Mouse (Mus musculus) ovary, postnatal 10 days (tissue): ENCODE measurements around the gene Srp68.

Experiments used
- DNase-seq: peaks from one replicate; pipeline ENCODE4 v3.0.0; 2022; ENCODE audit warnings: low spot score

The Srp68 gene

GRCm38 (mm10) chr11:116274045-116274666 is at the start of gene Srp68:
Gene Srp68 (minus strand): TSS chr11:116274217.
- peak; percentile 89 for DNase-seq

GRCm38 (mm10) chr11:116318719-116319659 is 45.0 kb upstream of the Srp68 start:
- DNase-seq: peak; percentile 89

- no peak for DNase-seq
Measured at GRCm38 (mm10) chr11:116312359-116312758, 38.3 kb upstream of the Srp68 start.

DNA sequence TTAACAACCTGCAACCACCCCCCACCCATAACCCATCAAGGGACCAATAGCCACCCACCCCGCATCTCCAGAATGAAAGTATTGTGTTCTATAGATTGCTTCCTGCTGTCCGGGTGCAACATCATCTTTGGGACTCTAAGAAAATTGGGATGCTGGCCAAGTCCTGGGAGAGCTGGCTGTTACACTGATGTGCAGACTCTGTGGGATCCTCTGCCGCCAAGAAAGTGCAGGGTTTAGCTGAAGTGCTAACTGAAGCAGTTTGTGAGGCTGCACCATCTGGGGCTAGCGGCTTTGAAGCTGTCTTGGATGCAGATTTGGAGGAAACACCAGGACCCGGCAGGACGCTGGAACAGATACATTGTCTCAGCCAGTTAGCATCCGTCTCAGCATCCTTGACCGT is 37.2 kb upstream of the Srp68 start:
- no peak for DNase-seq

- DNase-seq: no peak
Measured at GRCm38 (mm10) chr11:116309601-116310000, 35.6 kb upstream of the Srp68 start.

DNA sequence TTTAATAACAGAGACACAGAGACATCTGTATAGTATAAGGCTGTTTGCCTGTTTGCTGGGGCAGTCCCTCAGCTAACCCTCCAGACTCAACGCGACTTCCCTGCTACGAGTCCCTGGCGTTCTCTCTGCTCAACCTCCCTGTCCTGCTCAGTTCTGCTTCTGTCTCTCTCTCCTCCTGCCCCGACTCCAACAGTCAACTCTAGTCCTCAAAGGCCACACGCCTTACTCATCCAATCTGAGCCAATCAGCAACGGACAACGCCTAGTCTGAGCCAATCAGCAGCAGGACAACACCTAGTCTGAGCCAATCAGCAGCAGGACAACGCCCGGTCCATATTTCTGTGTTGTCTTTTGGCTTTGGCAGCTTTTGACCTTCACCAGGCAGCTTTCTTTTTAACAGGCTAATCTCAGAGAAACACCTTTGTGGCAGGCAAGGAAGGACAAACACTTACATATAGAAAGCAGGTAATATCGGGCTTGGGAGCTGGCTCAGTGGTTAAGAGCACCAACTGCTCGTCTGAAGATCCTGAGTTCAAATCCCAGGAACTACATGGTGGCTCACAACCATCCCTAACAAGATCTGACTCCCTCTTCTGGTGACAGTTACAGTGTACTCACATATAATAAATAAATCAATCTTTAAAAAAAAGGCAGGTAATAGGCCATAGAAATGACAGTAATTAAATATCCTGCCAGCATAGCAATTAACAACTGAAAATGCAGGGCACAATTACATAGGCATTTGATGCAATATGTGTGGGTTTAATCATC is 33.9 kb upstream of the Srp68 start:
- DNase-seq: no peak

GRCm38 (mm10) chr11:116307019-116307725 is 33.2 kb upstream of the Srp68 start, which contains the start of gene Exoc7:
Gene Exoc7 (minus strand): TSS chr11:116307233.
- no peak for DNase-seq

DNA sequence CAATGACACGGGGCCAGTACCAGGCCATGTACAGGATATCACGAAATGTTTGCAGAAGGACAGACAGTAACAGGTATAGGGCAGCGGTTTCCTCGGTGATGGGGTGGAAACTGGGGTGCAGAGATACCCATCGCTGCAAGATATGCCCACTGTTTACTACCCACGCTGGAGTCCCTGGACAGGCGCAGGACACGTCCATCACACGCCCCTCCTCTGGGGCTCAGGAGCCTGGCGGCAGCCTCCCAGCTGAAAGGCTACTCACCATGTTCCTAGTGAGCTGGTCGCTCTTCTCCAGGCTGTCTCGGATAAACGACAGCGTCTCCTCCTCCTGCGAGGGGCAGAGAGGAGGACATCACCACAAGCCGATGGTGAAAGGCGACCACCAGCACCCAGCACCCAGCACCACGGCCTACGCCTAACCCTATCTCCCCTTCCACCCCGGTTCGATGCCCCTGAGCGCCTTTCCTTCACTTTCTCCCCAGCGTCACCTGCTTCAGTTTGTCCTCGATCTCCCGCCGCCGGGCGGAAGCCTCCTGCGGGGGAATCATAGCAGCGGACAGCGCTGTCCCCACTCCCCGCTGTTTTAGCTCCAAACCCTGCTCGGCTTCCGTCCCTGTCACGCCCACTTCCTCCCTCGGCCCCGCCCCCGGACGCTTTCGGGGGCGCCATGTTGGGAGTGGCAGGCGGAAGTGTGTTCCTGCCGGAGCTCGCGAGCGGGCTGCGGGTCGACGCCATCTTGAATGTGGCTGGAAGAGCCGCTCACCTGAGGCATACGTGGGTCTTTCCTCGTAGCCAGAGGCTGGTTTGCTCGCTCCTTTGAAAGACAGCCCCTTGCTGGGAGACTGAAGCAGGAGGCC is 32.3 kb upstream of the Srp68 start:
- peak; percentile 81 for DNase-seq

DNA sequence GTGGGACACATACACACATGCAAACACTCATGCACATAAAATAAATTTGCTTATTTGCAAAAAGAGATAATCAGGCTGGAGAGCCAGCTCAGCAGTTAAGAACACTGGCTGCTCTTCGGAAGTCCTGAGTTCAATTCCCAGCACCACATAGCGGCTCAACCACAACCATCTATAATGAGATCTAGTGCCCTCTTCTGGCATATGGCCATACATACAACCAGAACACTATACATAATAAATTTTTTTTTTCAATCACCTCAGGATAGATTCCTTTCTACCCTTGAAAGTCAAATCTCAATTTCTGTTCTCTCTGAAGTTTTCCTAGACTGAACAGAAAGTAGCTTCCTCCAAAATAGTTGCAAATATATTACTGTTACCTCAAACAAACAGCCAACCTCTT is 31.4 kb upstream of the Srp68 start:
- DNase-seq: no peak

DNA sequence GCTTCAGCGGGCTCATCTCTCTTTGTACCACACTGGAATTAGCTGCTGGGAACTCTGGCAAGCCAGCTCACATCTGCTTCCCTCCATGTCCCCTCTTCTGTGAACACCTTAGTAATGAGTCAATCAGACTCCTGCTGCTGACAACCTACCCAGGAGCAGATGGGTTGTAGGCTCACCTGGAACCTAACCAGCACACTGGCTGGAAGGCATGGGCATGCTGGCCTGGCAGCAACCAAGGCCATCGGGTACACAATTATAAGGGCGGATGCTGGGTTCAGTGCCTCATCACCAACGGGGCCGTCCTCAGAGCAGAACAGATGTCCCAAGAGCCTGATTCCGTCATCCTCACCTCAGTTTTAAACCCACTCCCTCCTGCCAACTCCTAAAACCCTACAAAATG is 24.6 kb upstream of the Srp68 start:
- no peak for DNase-seq

GRCm38 (mm10) chr11:116298221-116298620 is 24.2 kb upstream of the Srp68 start:
- no peak for DNase-seq

DNA sequence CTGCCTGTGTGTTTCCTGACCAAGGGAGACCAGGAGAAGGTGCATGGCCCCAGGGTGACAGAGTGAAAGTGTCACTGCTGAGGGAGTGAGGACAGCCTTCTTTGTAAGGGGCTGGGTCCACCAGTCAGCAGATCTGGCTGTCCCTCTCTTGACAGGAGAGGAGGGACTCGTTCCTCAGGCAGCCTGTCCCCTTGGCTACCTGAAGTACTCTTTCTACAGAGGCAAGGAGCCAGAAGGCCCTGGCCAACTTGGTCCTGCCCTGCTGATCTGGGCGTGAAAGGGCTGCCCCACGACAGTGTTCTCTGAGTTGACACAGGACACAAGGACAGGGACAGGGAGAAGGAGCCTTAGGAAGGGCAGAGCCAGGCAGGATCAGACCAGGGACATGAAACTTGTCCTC is 23.0 kb upstream of the Srp68 start:
- DNase-seq: no peak

DNA sequence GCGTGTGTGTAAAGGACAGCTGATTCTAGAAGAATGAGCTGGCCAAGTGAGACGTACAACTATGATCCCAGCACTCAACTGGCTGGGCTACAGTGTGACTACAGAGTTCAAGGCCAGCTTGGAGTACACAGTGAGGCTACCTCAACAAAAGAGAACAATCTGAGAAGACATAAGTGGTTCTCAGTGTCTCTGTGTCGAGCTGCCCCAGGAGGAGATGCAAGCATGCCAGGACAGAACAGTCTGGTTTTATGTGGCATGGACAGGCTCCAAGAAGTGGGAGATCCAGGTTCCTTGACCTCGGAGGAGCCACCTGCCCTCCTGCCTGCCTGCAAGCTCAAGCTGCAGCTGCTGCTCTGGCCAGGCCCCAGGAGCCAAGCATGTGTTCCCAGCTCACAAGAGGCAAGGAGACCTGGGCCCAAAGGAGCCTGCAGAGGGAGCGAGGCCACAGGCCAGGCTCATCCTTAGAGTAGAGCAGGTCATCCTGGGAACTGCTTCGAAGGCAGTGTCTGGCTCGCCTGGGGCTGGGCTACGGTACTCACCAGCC is 22.2 kb upstream of the Srp68 start:
- no peak for DNase-seq

DNA sequence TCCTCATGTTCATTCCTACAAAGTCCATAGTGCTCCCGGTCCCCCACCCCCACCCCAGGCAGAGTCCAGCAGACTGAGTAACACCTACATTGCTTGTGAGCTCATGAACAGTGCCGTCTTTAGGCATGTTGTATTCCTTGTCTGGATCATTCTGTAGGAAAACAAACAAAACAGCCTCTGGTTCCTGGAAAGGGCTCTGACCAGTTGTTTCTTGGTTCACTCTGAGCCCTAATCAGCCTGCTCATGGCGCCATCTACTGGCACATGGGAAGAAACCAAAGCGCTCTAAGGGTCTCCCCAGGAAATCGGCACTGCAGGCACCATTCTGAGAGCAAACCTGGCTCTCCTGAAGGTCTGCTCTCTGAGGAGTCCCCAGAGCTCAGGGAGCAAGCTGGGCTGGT is 20.3 kb upstream of the Srp68 start:
- DNase-seq: no peak

GRCm38 (mm10) chr11:116293538-116294137 is 19.6 kb upstream of the Srp68 start:
- DNase-seq: no peak

- no peak for DNase-seq
Measured at GRCm38 (mm10) chr11:116292401-116292800, 18.4 kb upstream of the Srp68 start.

GRCm38 (mm10) chr11:116290556-116290955 is 16.5 kb upstream of the Srp68 start:
- no peak for DNase-seq

- no peak for DNase-seq
Measured at GRCm38 (mm10) chr11:116287351-116287750, 13.3 kb upstream of the Srp68 start.

DNA sequence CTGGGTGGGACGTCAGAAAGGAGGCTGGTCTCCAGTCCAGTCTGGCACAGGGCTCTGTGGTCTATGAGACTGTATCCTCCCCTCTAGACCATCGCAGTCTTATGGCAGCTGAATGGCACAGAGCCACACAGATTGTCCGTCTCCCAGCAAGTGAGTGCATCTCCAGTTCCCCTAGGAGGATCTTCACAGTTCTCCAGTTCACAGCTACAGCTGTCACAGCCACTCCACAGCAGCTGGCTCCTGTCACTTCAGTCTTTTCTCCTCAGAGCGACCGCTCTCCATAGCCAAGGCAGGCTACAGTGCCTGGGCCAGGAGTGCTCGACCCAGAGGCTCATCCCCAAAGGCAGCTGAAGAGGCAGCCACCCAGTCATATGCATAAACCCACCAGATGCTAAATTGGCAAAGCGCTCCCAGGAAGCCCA is 11.8 kb upstream of the Srp68 start:
- DNase-seq: no peak

DNA sequence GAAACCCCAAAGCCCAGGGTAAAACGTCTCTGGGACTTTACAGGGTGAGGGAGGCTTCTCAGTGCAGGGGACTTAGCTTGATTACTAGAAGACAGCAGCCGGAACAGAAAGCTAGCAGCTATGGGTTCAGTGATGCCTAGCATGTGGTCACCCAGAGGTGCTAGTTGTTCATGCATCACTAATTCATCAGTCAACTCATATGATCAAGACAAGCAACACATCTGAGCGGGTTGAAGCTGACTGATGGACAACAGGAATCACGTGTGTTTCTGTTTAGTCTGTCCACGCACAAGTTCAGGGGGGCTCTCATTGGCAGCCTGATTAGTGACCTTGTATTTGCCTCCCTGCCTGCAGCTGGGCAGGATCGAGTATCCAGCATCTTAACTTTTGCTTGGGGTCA is 10.0 kb upstream of the Srp68 start:
- no peak for DNase-seq
